Mouse (Mus musculus): ENCODE measurements at regions not wholly inside any gene's neighbourhood (a gene's known extent, or its start where the extent isn't known, plus 50 kb on each side); places are given as distances from the start of the nearest gene placed in this dataset.

- TF ChIP-seq CTCF (IDR thresholded peaks at IDR 0.05; ENCODE audit: low read depth) (no peak), EP300 (IDR thresholded peaks at IDR 0.05; ENCODE audit: low read depth) (no peak)
Measured at GRCm38 (mm10) chr1:124756721-124757120, 678.8 kb downstream of the Actr3 start.
